Mouse (Mus musculus): ENCODE data around the gene Prkcb.

DNA sequence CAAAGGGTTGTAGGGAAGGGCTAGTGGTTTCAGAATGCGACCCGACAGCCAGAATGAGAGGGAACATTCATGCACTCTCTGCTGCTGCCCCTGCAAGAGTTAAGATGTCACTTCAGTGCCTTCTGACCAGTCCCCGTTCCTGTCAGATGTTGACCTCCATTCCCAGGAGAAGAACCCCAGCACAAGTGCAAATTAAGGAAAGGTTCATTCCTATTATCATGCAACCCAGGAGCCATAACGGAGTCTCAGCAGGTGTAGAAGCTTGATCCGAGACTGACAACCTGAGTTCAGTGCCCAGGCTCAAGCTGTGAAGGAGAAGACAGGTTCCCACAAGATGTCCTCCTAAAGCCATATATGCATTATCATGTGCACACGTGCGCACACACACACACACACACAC, 280.2 kb downstream of the Prkcb start:
- TF ChIP-seq CTCF (IDR thresholded peaks at IDR 0.05; ENCODE audit: borderline replicate concordance, extremely low read depth, insufficient read depth, insufficient read length) = no peak
- no peak for TF ChIP-seq POLR2A (IDR thresholded peaks at IDR 0.05; ENCODE audit: borderline replicate concordance, extremely low read depth, insufficient read depth, insufficient read length, poor library complexity, severe bottlenecking)
